Mouse (Mus musculus) E14TG2a.4 (cell line): Measurements from ENCODE around the gene Fut11.

Experiments
- H3K27me3 ChIP-seq: 2 replicates; pipeline ENCODE4 v1.6.1; 2014; ENCODE audit warnings: low read length, control low read depth; ENCODE audit not compliant: insufficient read depth
- H3K36me3 ChIP-seq: 2 replicates; pipeline ENCODE4 v1.6.1; 2014; ENCODE audit warnings: low read length, control low read depth; ENCODE audit not compliant: insufficient read depth
- H3K4me1 ChIP-seq: replicated peaks from 2 replicates; pipeline ENCODE4 v1.6.1; 2014; ENCODE audit warnings: low read depth, low read length, control low read depth
- H3K4me3 ChIP-seq: replicated peaks from 2 replicates; pipeline ENCODE4 v1.5.1; 2014; ENCODE audit warnings: mild to moderate bottlenecking, low read length
- H3K9me3 ChIP-seq: 2 replicates; pipeline ENCODE4 v1.6.1; 2014; ENCODE audit warnings: low read length, control low read depth
- CTCF ChIP-seq: conservative IDR thresholded peaks from 2 replicates; pipeline ENCODE4 v1.5.1; 2014; ENCODE audit warnings: low read length
- NANOG ChIP-seq: IDR thresholded peaks from 2 replicates; pipeline ENCODE4 v1.6.1; 2014; ENCODE audit warnings: borderline replicate concordance, low read length, mixed read lengths
- POU5F1 ChIP-seq: IDR thresholded peaks from 2 replicates; pipeline ENCODE4 v1.6.1; 2014; ENCODE audit warnings: low read length, borderline replicate concordance

Fut11 gene

GRCm38 (mm10) chr14:20733952-20734774 is 39.4 kb downstream of the Fut11 start, which contains the start of gene Ndst2:
Gene Ndst2 (minus strand): TSS chr14:20734562.
- Histone ChIP-seq H3K36me3 (peaks cover 30% of the 10 kb centered on the region), H3K4me3 (peak within 1 kb of the TSS; percentile 88), H3K27me3 (peaks cover 49% of the 10 kb centered on the region), H3K4me1 (peaks cover 50% of the 10 kb centered on the region), H3K9me3 (no peaks in the 10 kb centered on the region)
- TF ChIP-seq NANOG = no peak
- TF ChIP-seq CTCF = no peak

GRCm38 (mm10) chr14:20735052-20735451 is 40.3 kb downstream of the Fut11 start:
- Histone ChIP-seq H3K9me3 (no peaks in the 10 kb centered on the region), H3K27me3 (peaks cover 45% of the 10 kb centered on the region), H3K4me1 (peaks cover 41% of the 10 kb centered on the region), H3K4me3 (0 out of 2 replicates have a peak overlapping the region, but pooled peaks have one; percentile 88), H3K36me3 (peaks cover 39% of the 10 kb centered on the region)
- TF ChIP-seq CTCF (no peak), POU5F1 (no peak), NANOG (no peak)

GRCm38 (mm10) chr14:20735892-20736390 is 41.2 kb downstream of the Fut11 start:
- no peak for TF ChIP-seq POU5F1
- no peak for TF ChIP-seq NANOG
- no peak for TF ChIP-seq CTCF
- Histone ChIP-seq H3K9me3 (no peaks in the 10 kb centered on the region), H3K27me3 (peaks cover 36% of the 10 kb centered on the region), H3K36me3 (peaks cover 48% of the 10 kb centered on the region), H3K4me3 (no peak overlapping the region), H3K4me1 (peaks cover 39% of the 10 kb centered on the region)

GRCm38 (mm10) chr14:20737306-20737705 is 42.5 kb downstream of the Fut11 start:
- H3K27me3 ChIP-seq = peaks cover 24% of the 10 kb centered on the region
- H3K4me3 ChIP-seq = peak overlapping the region; percentile 66
- peak; percentile 29; the same call in 1 of the 2 replicates for TF ChIP-seq NANOG
- TF ChIP-seq POU5F1 = no peak
- peak; percentile 73 for TF ChIP-seq CTCF
- H3K4me1 ChIP-seq = peaks cover 50% of the 10 kb centered on the region
- H3K36me3 ChIP-seq = peaks cover 61% of the 10 kb centered on the region
- H3K9me3 ChIP-seq = no peaks in the 10 kb centered on the region

- Histone ChIP-seq H3K4me3 (no peak overlapping the region), H3K36me3 (peaks cover 69% of the 10 kb centered on the region), H3K4me1 (peaks cover 49% of the 10 kb centered on the region), H3K27me3 (peaks cover 16% of the 10 kb centered on the region), H3K9me3 (no peaks in the 10 kb centered on the region)
- TF ChIP-seq CTCF (no peak), POU5F1 (no peak), NANOG (no peak)
Observed at GRCm38 (mm10) chr14:20738511-20738910, 43.7 kb downstream of the Fut11 start.

- TF ChIP-seq CTCF (no peak), POU5F1 (no peak), NANOG (no peak)
Observed at GRCm38 (mm10) chr14:20741301-20741700, 46.5 kb downstream of the Fut11 start.

GRCm38 (mm10) chr14:20743614-20744013 is 48.8 kb downstream of the Fut11 start:
- Histone ChIP-seq H3K4me3 (no peak overlapping the region), H3K4me1 (peaks cover 18% of the 10 kb centered on the region), H3K36me3 (peaks cover 78% of the 10 kb centered on the region), H3K27me3 (no peaks in the 10 kb centered on the region), H3K9me3 (no peaks in the 10 kb centered on the region)
- TF ChIP-seq NANOG (no peak), POU5F1 (no peak), CTCF (no peak)

More at GRCm38 (mm10) chr14:20741301-20741700, 46.5 kb downstream of the Fut11 start:
- Histone ChIP-seq H3K4me1 (peaks cover 27% of the 10 kb centered on the region), H3K4me3 (no peak overlapping the region), H3K27me3 (no peaks in the 10 kb centered on the region), H3K9me3 (no peaks in the 10 kb centered on the region), H3K36me3 (peaks cover 84% of the 10 kb centered on the region)

- peaks cover 8% of the 10 kb centered on the region for H3K4me1 ChIP-seq
- TF ChIP-seq POU5F1 (no peak), CTCF (peak; percentile 20; the same call in 1 of the 2 replicates)
- peaks cover 55% of the 10 kb centered on the region for H3K36me3 ChIP-seq
- no peaks in the 10 kb centered on the region for H3K9me3 ChIP-seq
- H3K4me3 ChIP-seq = no peak overlapping the region
- H3K27me3 ChIP-seq = no peaks in the 10 kb centered on the region
Observed at GRCm38 (mm10) chr14:20746935-20747334, 52.2 kb downstream of the Fut11 start.

- Histone ChIP-seq H3K9me3 (no peaks in the 10 kb centered on the region), H3K4me3 (no peak overlapping the region), H3K4me1 (peaks cover 7% of the 10 kb centered on the region), H3K27me3 (no peaks in the 10 kb centered on the region), H3K36me3 (peaks cover 49% of the 10 kb centered on the region)
- no peak for TF ChIP-seq NANOG
- TF ChIP-seq CTCF = no peak
- no peak for TF ChIP-seq POU5F1
Observed at GRCm38 (mm10) chr14:20748388-20748787, 53.6 kb downstream of the Fut11 start.
